Mouse (Mus musculus) lung, embryonic 15.5 days (tissue): ENCODE data around the gene Bmper. TPM values are rescaled to one million over a fixed set of nuclear protein-coding genes. Genes with fewer than 3 reads are reported as not detected.

Experiments
- ATAC-seq: fragments of 200-750 bp; cut with Nextera tagmentation; 2 replicates; pipeline ENCODE4 v1.8.0; 2017; ENCODE audit warnings: moderate number of reproducible peaks, borderline replicate concordance; ENCODE audit not compliant: low FRiP score, low TSS enrichment; ENCODE audit errors: extremely low read depth
- H3K27ac ChIP-seq: fragments of 300-500 bp; sonication (generic); 2 replicates; pipeline ENCODE4 v1.5.1; 2015; ENCODE audit warnings: moderate library complexity, mild to moderate bottlenecking, inconsistent platforms
- H3K27me3 ChIP-seq: fragments of 300-500 bp; sonication (generic); 2 replicates; pipeline ENCODE4 v1.6.1; 2015; ENCODE audit warnings: inconsistent platforms
- H3K36me3 ChIP-seq: fragments of 300-500 bp; sonication (generic); 2 replicates; pipeline ENCODE4 v1.6.1; 2015; ENCODE audit warnings: inconsistent platforms
- H3K4me1 ChIP-seq: fragments of 300-500 bp; sonication (generic); 2 replicates; pipeline ENCODE4 v1.6.1; 2015; ENCODE audit warnings: inconsistent platforms
- H3K4me2 ChIP-seq: fragments of 300-500 bp; sonication (generic); 2 replicates; pipeline ENCODE4 v1.6.1; 2015; ENCODE audit warnings: inconsistent platforms, mild to moderate bottlenecking, moderate library complexity
- H3K4me3 ChIP-seq: fragments of 300-500 bp; sonication (generic); 2 replicates; pipeline ENCODE4 v1.5.1; 2015; ENCODE audit warnings: mild to moderate bottlenecking, inconsistent platforms
- H3K9ac ChIP-seq: fragments of 300-500 bp; sonication (generic); 2 replicates; pipeline ENCODE4 v1.6.1; 2015; ENCODE audit warnings: inconsistent platforms
- H3K9me3 ChIP-seq: fragments of 300-500 bp; sonication (generic); 2 replicates; pipeline ENCODE4 v1.6.1; 2016; ENCODE audit warnings: inconsistent platforms
- WGBS: fragments of 180-500 bp; shearing (Covaris S2); methylation state at CpG from one replicate; pipeline ENCODE4 v1.1.7; 2015; 5-methylcytosine and 5-hydroxymethylcytosine counted together
- polyA plus RNA-seq: library from polyadenylated mRNA; unstranded; fragments of >200 nt; fragmentation: Nextera tagmentation; extraction: Ambion mirVana; gene quantifications from 2 replicates; pipeline ENCODE4 v1.2.1, GENCODE M21; 2015

Bmper gene
- polyA plus RNA-seq, 1 experiment from 2014 or later = 26.5 TPM

DNA sequence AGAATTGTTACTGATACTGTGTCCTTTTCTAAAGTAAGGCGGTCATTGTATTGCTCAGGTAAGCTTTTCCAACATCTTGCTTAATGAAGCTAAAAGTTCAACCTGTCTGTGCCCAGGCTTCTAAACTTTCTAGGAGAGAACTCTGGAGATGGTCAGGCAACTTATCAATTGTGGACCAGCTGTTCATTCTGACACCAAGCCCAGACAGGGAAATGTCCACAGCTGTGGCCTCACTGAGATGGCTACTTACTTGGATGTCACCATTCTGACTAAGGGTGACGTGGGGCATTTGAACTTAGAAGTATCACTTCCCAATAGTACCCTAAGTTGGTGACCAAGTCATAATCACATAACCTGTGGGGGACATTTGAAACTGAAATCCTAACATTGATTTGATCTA is 129.5 kb downstream of the Bmper start:
- Histone ChIP-seq H3K27me3 (no peaks in the 10 kb centered on the region), H3K9me3 (no peaks in the 10 kb centered on the region), H3K9ac (no peak overlapping the region), H3K27ac (no peak overlapping the region), H3K4me2 (no peak overlapping the region), H3K36me3 (no peaks in the 10 kb centered on the region), H3K4me3 (no peak overlapping the region), H3K4me1 (peaks cover 6% of the 10 kb centered on the region)
- ATAC-seq = no peak
- WGBS = 96% methylated on average over 2 of the region's 2 CpGs

DNA sequence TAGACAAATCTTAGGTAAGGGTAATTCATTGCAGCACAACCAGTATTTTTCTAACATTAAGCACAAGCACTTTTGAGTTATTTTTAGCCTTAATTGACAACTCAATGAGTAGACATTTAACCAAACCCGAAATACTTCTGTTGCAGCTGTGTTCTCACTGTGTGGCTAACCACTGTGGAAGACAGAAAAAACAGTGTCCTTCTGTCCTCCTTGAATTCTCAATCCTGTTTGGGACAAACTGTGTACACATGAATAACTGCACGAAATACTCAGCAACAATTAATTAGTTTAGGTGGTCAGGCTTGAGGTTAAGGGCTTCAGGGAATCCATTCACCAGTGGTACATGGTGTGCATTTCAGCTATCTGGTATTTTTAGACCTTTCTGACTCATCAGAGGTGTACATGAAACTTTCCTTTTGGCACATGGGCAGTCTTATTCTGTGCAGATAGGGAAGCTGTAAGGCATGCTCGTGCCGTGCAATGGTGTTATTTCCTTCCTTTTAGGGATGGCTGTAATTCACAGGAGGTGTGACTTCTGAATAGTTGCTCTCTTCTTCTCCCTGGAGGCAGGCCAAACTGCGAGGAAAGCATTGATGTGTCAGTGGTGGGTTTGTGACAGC is 131.4 kb downstream of the Bmper start:
- WGBS = 32% methylated on average over 5 of the region's 5 CpGs
- H3K9ac ChIP-seq = no peak overlapping the region
- H3K4me2 ChIP-seq = no peak overlapping the region
- no peaks in the 10 kb centered on the region for H3K36me3 ChIP-seq
- no peak overlapping the region for H3K4me3 ChIP-seq
- H3K27me3 ChIP-seq = no peaks in the 10 kb centered on the region
- no peak overlapping the region for H3K27ac ChIP-seq
- peaks cover 4% of the 10 kb centered on the region for H3K4me1 ChIP-seq
- H3K9me3 ChIP-seq = no peaks in the 10 kb centered on the region
- ATAC-seq = no peak

DNA sequence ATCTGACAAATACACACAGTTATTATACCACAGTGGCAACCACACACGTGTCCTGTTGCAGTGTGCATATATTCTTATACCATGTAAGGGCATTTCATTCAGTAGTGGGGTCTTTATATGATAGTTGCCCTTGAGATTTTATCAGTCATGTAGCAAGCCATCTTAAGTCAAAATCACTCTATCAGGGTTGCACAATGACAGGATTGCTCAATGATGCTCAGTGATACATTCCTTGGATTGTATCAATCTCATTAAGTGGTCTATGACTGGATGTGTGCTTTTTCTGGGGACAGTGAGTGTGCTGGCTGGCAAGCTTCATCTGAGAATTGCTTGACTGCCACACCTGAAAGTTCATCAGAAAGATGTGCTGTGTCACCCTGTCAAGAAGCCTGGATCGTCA is 135.2 kb downstream of the Bmper start:
- Histone ChIP-seq H3K27me3 (no peaks in the 10 kb centered on the region), H3K4me3 (no peak overlapping the region), H3K36me3 (no peaks in the 10 kb centered on the region), H3K27ac (no peak overlapping the region), H3K4me1 (0 out of 2 replicates have a peak, but pooled peaks cover 2% of the 10 kb centered on the region), H3K9me3 (no peaks in the 10 kb centered on the region), H3K9ac (no peak overlapping the region), H3K4me2 (no peak overlapping the region)
- no peak; the same call in 1 of the 2 replicates for ATAC-seq
- 67% methylated on average over 2 of the region's 2 CpGs for WGBS

DNA sequence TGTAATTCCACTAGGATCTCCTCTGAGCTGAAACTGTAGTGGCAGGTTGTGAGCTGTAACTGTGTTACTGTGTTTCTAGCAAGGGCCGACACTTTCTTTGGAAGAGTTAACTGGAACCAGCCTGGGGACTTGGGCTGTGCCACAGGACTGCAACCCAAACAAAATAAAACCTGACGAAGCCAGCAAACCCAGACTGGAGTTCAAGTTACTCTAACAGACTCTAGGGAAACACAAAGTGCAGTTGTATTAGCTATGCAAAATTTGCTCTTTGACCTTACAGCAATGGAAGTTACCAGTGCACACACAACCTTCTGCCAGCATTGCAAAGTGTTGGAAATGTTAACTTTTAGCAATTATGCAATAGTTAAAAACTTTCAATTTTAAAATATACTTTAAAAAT is 140.3 kb downstream of the Bmper start:
- Histone ChIP-seq H3K4me2 (no peak overlapping the region), H3K9me3 (no peaks in the 10 kb centered on the region), H3K4me1 (no peaks in the 10 kb centered on the region), H3K27ac (no peak overlapping the region), H3K9ac (no peak overlapping the region), H3K27me3 (no peaks in the 10 kb centered on the region), H3K36me3 (no peaks in the 10 kb centered on the region), H3K4me3 (no peak overlapping the region)
- WGBS = 63% methylated on average over 2 of the region's 2 CpGs
- ATAC-seq = no peak

DNA sequence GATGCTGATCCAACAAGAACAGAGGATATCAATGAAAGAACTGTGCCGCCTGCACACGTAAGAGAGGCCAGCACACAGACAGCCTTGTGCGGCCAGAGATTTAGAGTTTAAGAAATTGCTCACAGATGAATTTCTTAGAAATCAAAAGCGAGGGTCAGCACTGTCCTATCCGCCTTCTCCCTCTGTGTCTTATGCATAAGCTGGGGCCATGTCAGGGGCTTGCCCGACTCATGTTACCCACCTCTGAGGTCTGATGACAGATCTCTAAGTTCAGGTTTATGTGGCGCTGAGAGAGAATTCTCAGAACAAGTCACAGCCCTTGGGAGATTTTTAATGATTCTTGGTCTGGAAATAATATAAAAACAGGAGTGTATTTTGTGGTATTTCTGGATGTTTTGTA is 140.7 kb downstream of the Bmper start:
- H3K4me3 ChIP-seq = no peak overlapping the region
- H3K4me1 ChIP-seq = no peaks in the 10 kb centered on the region
- no peak overlapping the region for H3K4me2 ChIP-seq
- no peaks in the 10 kb centered on the region for H3K9me3 ChIP-seq
- H3K9ac ChIP-seq = no peak overlapping the region
- H3K36me3 ChIP-seq = no peaks in the 10 kb centered on the region
- no peak for ATAC-seq
- no peaks in the 10 kb centered on the region for H3K27me3 ChIP-seq
- 85% methylated on average over 7 of the region's 7 CpGs for WGBS
- no peak overlapping the region for H3K27ac ChIP-seq

DNA sequence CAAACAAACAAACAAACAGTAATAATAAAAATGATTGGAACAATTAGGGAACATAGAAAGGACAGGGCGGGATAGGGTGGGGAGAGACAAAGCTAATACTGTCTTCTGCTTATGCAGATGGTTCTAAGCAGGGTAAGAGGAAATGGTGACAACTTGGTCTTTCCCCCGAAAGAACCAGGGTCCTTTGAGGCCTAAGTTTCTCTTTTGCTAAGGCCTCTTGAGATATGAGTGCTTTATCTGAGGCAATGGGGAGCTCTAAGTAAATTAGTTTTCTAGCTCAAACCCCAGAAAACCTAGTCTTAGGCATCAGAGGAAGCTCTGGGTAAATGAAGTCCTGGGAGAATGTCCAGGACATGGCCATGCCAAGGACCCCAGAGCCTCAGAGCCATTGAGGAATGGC is 141.2 kb downstream of the Bmper start:
- Histone ChIP-seq H3K36me3 (no peaks in the 10 kb centered on the region), H3K27me3 (no peaks in the 10 kb centered on the region), H3K9me3 (no peaks in the 10 kb centered on the region), H3K9ac (no peak overlapping the region), H3K4me2 (no peak overlapping the region), H3K4me1 (no peaks in the 10 kb centered on the region), H3K4me3 (no peak overlapping the region), H3K27ac (no peak overlapping the region)
- ATAC-seq = no peak
- WGBS = 83% methylated on average over 2 of the region's 2 CpGs

DNA sequence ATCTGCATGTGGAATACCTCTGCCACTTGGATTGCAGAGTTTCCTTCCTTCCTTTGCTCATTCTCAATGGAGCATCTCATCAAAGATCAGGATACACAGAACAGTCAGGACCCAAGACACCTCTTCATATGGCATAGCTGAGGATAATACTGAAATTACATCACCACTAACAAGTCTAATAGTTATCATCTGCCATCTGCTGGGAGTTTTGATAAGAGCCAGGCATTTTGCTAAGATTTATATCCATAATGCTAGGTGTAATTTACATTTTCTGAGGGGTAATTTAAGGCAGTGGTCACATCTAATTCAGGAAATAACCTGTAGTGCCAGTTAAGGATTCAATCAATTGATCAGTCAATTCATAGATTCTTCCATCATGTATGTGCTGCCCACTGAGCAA is 145.2 kb downstream of the Bmper start:
- Histone ChIP-seq H3K4me3 (no peak overlapping the region), H3K36me3 (no peaks in the 10 kb centered on the region), H3K9ac (no peak overlapping the region), H3K27ac (no peak overlapping the region), H3K4me2 (no peak overlapping the region), H3K4me1 (no peaks in the 10 kb centered on the region), H3K27me3 (no peaks in the 10 kb centered on the region), H3K9me3 (no peaks in the 10 kb centered on the region)
- ATAC-seq = no peak

DNA sequence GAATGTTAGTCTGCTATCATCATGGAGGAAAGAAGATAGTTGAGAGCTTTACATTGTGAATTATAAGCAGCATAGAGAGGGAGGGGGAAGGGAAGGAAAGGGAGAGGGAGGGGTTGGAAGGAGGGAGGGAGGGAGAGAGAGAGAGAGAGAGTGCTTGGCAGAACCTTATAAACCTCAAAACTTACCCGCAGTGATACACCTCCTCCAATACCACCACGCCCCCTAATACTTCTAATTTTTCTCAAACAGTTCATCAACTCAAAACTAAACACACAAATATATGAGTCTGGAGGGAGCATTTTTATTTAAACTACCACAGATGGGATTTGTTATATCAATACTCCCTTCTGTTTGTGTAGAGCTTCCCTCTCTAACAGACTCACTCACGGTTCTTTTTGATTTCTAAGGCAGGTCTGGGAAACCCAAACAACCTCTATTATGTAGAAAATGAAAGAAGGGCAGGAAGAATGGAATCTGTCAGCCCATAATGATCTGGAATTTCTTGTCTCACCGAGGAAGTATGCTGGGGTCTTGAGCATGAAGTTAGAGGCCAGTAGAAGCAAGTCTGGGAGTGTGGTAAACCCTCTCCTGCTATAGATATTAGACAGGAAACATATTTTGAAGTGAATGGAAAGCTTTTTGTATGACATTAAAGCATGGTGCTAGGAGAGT is 152.0 kb downstream of the Bmper start:
- Histone ChIP-seq H3K27me3 (no peaks in the 10 kb centered on the region), H3K27ac (peak overlapping the region; percentile 38), H3K9ac (no peak overlapping the region), H3K4me2 (no peak overlapping the region), H3K4me3 (no peak overlapping the region), H3K36me3 (no peaks in the 10 kb centered on the region), H3K9me3 (no peaks in the 10 kb centered on the region), H3K4me1 (peaks cover 20% of the 10 kb centered on the region)
- peak; percentile 53; the same call in 1 of the 2 replicates for ATAC-seq
- 25% methylated on average over 4 of the region's 4 CpGs for WGBS

DNA sequence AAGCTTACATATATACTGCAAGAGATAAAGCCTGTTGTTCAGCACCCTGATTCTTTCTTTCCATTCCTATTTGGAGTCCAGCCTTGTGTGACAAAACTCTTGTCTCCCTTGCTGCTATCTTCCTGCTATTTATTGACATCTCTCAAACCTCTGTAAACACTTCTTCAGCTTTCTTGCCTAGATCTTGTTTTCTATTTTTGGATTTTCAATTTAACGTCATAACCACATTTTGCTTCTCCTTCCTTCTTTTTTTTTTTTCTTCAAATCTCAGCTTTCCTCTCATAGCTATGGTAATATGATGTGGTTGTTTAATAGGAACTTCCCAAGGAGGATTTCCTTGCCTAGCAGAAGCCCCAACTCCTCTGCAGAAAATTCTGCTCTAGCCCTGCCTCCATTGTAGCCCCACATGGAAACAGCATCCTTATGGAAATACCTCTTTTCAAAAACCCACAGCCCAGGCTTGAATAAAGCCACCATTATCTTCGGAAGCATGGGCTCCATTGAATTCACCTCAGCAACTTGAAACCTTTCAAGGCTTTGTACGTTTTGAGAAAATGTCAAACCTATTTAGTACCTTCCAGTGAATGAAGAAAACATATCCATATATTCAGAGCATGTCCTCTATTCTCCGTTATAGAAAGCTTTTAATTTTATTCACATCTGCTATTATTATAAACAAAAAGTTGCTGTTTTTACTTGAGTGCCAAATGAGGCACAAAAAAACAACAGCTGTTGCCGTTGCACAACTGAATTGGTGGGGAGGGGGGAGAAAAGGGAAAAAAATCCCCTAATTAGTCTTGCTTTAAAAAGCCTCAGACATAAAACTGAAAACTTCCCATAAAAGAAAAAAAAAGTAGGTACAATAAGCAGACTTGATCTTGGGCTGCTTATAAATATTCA is 155.2 kb downstream of the Bmper start:
- H3K9ac ChIP-seq = no peak overlapping the region
- peaks cover 20% of the 10 kb centered on the region for H3K4me1 ChIP-seq
- ATAC-seq = no peak
- peak overlapping the region; percentile 63 for H3K27ac ChIP-seq
- H3K9me3 ChIP-seq = no peaks in the 10 kb centered on the region
- no peaks in the 10 kb centered on the region for H3K36me3 ChIP-seq
- no peak overlapping the region for H3K4me2 ChIP-seq
- no peak overlapping the region for H3K4me3 ChIP-seq
- H3K27me3 ChIP-seq = no peaks in the 10 kb centered on the region
- WGBS = 36% methylated on average over 5 of the region's 5 CpGs

DNA sequence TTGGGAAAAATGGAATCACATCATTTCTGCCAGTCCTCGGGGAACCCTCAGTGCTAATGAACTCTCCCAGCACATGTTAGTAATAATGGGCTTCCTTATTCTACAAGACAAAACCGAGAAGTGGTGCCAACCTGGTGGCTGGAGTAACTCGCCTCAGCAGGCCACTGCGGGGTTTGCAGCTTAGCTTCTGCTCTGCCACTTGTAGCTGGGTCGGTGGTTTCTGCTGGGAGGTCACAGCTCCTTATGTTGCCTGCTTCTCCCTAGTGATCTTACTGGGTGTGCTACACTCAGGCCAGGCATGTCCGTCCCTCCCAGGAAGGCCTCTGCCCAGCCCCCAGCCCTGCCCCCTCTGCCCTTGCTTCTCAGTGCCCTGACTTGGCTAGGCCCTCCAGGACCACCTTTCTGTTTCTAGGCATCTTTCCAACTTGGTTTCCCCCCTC is 155.9 kb downstream of the Bmper start:
- H3K4me3 ChIP-seq = no peak overlapping the region
- 18% methylated on average over 6 of the region's 6 CpGs for WGBS
- no peak overlapping the region for H3K9ac ChIP-seq
- H3K4me1 ChIP-seq = peaks cover 27% of the 10 kb centered on the region
- no peak overlapping the region for H3K4me2 ChIP-seq
- H3K27ac ChIP-seq = peak overlapping the region; percentile 63
- peak; percentile 48 for ATAC-seq
- H3K9me3 ChIP-seq = no peaks in the 10 kb centered on the region
- H3K36me3 ChIP-seq = no peaks in the 10 kb centered on the region
- no peaks in the 10 kb centered on the region for H3K27me3 ChIP-seq

DNA sequence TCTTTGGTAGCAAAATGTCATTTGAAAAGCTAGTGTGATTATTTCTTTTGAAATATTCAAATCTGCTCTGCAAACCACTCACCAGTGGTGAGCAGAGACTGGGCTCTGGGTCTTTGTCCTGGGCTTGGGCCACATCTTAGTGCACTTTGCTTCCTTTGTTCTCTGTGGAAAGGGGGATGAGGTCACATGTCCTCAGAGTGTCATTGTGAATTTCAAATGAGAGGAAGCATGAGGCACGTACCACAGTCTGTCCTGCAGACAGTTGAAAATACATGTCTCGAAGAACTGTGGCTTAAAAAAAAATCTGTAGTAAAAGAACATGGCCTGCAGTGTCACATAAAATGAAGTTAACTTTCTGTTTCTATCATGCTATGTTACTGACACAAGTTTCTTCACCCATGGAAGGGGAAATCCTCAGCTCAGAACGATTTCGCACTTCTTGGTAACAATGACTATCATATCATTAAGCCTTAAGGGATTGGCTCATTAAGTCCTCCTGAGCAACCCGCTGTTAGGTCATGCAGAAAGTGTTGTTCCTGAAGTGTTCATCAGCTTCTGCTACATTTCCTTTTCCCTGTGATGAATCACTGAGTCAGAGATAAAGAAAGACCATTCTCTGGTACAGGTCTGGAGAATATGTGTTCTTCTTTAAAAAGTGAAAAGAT is 157.4 kb downstream of the Bmper start:
- WGBS = 78% methylated on average over 5 of the region's 5 CpGs
- Histone ChIP-seq H3K36me3 (no peaks in the 10 kb centered on the region), H3K9ac (no peak overlapping the region), H3K27me3 (no peaks in the 10 kb centered on the region), H3K27ac (no peak overlapping the region), H3K4me3 (no peak overlapping the region), H3K4me1 (peaks cover 42% of the 10 kb centered on the region), H3K9me3 (no peaks in the 10 kb centered on the region), H3K4me2 (no peak overlapping the region)
- ATAC-seq = no peak
